Mouse (Mus musculus) intestine, embryonic 16.5 days (tissue): ENCODE data around the gene Meig1. TPM values are rescaled to one million over a fixed set of nuclear protein-coding genes. Genes with fewer than 3 reads are reported as not detected.

Source experiments
- ATAC-seq: fragments of 200-750 bp; cut with Nextera tagmentation; 2 replicates; pipeline ENCODE4 v1.8.0; 2017; ENCODE audit warnings: moderate TSS enrichment, moderate library complexity
- H3K27ac ChIP-seq: fragments of 300-500 bp; sonication (generic); 2 replicates; pipeline ENCODE4 v1.5.1; 2014; ENCODE audit warnings: mild to moderate bottlenecking, low read length
- H3K27me3 ChIP-seq: fragments of 300-500 bp; sonication (generic); replicated peaks from 2 replicates; pipeline ENCODE4 v1.6.1; 2014; ENCODE audit warnings: low read length, control low read depth, mixed read lengths; ENCODE audit not compliant: control insufficient read depth, insufficient read depth
- H3K36me3 ChIP-seq: fragments of 300-500 bp; sonication (generic); 2 replicates; pipeline ENCODE4 v1.6.1; 2014; ENCODE audit warnings: low read length, control low read depth; ENCODE audit not compliant: control insufficient read depth, insufficient read depth
- H3K4me1 ChIP-seq: fragments of 300-500 bp; sonication (generic); 2 replicates; pipeline ENCODE4 v1.6.1; 2014; ENCODE audit warnings: low read length, control low read depth, mixed read lengths; ENCODE audit not compliant: control insufficient read depth, insufficient read depth
- H3K4me2 ChIP-seq: fragments of 300-500 bp; sonication (generic); 2 replicates; pipeline ENCODE4 v1.6.1; 2014; ENCODE audit warnings: low read depth, low read length, control low read depth
- H3K4me3 ChIP-seq: fragments of 300-500 bp; sonication (generic); 2 replicates; pipeline ENCODE4 v1.5.1; 2014; ENCODE audit warnings: mild to moderate bottlenecking, low read length
- H3K9ac ChIP-seq: fragments of 300-500 bp; sonication (generic); 2 replicates; pipeline ENCODE4 v1.6.1; 2014; ENCODE audit warnings: low read depth, low read length
- H3K9me3 ChIP-seq: fragments of 300-500 bp; sonication (generic); 2 replicates; pipeline ENCODE4 v1.6.1; 2016; ENCODE audit warnings: low read length, control low read depth; ENCODE audit not compliant: control insufficient read depth
- WGBS: fragments of 180-500 bp; shearing (Covaris S2); extraction: QIAGEN DNeasy Blood & Tissue Kit; methylation state at CpG from one replicate; pipeline ENCODE4 v1.1.7; 2014; 5-methylcytosine and 5-hydroxymethylcytosine counted together
- polyA plus RNA-seq: library from polyadenylated mRNA; unstranded; fragments of >200 nt; fragmentation: Nextera tagmentation; extraction: Ambion mirVana; gene quantifications from 2 replicates; pipeline ENCODE4 v1.2.1, GENCODE M21; 2015

Meig1 gene
- polyA plus RNA-seq, 1 experiment from 2014 or later, result 0.60 TPM

GRCm38 (mm10) chr2:3387105-3387860, 35.2 kb downstream of the Meig1 start:
- H3K36me3 ChIP-seq, result no peaks in the 10 kb centered on the region
- H3K27ac ChIP-seq, result no peak overlapping the region
- no peaks in the 10 kb centered on the region for H3K4me1 ChIP-seq

DNA sequence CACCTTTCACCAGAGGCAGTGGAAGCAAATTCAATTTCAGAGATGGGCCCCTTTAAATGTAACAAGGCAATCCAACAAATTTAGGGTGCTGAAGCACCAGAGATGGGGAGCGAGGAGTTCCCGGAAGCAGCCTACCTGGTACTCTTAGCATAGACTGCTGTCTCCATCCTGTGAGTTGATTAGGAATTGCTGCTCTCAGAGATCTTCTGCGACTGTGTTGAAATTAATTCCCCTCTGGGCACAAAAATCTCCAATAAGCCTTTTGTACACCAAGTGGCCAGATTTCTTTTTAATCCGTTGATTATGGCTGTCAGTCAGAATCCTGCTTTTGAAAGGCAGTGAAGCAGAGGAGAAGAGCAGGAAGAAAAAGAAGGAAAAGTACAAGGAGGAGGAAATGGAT, 57.3 kb downstream of the Meig1 start:
- ATAC-seq, result no peak
- no peak overlapping the region for H3K4me3 ChIP-seq
- H3K4me2 ChIP-seq, result no peak overlapping the region
- H3K4me1 ChIP-seq, result no peaks in the 10 kb centered on the region
- H3K27ac ChIP-seq, result no peak overlapping the region
- no peaks in the 10 kb centered on the region for H3K9me3 ChIP-seq
- H3K9ac ChIP-seq, result no peak overlapping the region
- no peaks in the 10 kb centered on the region for H3K36me3 ChIP-seq
- H3K27me3 ChIP-seq, result no peaks in the 10 kb centered on the region
- 59% methylated on average over 4 of the region's 4 CpGs for WGBS

More at GRCm38 (mm10) chr2:3387105-3387860, 35.2 kb downstream of the Meig1 start:
- ATAC-seq, result no peak
- Histone ChIP-seq H3K9me3 (no peaks in the 10 kb centered on the region), H3K27me3 (no peaks in the 10 kb centered on the region), H3K4me3 (no peak overlapping the region), H3K4me2 (no peak overlapping the region), H3K9ac (no peak overlapping the region)
- 77% methylated on average over 6 of the region's 6 CpGs for WGBS

GRCm38 (mm10) chr2:3361067-3361466, 61.4 kb downstream of the Meig1 start:
- no peaks in the 10 kb centered on the region for H3K27me3 ChIP-seq
- 78% methylated on average over 3 of the region's 3 CpGs for WGBS
- H3K27ac ChIP-seq, result no peak overlapping the region
- ATAC-seq, result no peak
- H3K36me3 ChIP-seq, result no peaks in the 10 kb centered on the region
- no peak overlapping the region for H3K4me3 ChIP-seq
- H3K4me1 ChIP-seq, result no peaks in the 10 kb centered on the region
- H3K9me3 ChIP-seq, result no peaks in the 10 kb centered on the region
- no peak overlapping the region for H3K9ac ChIP-seq
- H3K4me2 ChIP-seq, result no peak overlapping the region

Other genes with a start within 250 kb of the Meig1 start
- gene Nmt2, start 138.4 kb downstream of the Meig1 start, polyA plus RNA-seq, result 37.5 and 38.3 TPM in 2 replicates
- gene Rpp38, start 90.0 kb downstream of the Meig1 start, polyA plus RNA-seq, result 23.0 and 24.2 TPM in 2 replicates
- 1.2 and 1.5 TPM in 2 replicates for gene Acbd7, start 86.5 kb downstream of the Meig1 start, polyA plus RNA-seq
- not detected in 2 replicates for gene Olah, start 25.4 kb downstream of the Meig1 start, polyA plus RNA-seq
- gene Dclre1c, start 1.5 kb upstream of the Meig1 start, polyA plus RNA-seq, result 5.9 and 8.1 TPM in 2 replicates
- 6.8 and 8.3 TPM in 2 replicates for gene Suv39h2, start 52.4 kb upstream of the Meig1 start, polyA plus RNA-seq
- 2.8 TPM in 2 replicates for gene Gm45902, start 90.1 kb upstream of the Meig1 start, polyA plus RNA-seq
- gene Hspa14, start 90.2 kb upstream of the Meig1 start, polyA plus RNA-seq, result 85.3 and 96.4 TPM in 2 replicates
- 0.17 and 0.32 TPM in 2 replicates for gene Cdnf, start 90.4 kb upstream of the Meig1 start, polyA plus RNA-seq
- 36.8 and 39.5 TPM in 2 replicates for gene Fam107b, start 147.8 kb upstream of the Meig1 start, polyA plus RNA-seq